Comparison of ENCODE assay signal across 1 mouse cellular context in the genomic region with DNA sequence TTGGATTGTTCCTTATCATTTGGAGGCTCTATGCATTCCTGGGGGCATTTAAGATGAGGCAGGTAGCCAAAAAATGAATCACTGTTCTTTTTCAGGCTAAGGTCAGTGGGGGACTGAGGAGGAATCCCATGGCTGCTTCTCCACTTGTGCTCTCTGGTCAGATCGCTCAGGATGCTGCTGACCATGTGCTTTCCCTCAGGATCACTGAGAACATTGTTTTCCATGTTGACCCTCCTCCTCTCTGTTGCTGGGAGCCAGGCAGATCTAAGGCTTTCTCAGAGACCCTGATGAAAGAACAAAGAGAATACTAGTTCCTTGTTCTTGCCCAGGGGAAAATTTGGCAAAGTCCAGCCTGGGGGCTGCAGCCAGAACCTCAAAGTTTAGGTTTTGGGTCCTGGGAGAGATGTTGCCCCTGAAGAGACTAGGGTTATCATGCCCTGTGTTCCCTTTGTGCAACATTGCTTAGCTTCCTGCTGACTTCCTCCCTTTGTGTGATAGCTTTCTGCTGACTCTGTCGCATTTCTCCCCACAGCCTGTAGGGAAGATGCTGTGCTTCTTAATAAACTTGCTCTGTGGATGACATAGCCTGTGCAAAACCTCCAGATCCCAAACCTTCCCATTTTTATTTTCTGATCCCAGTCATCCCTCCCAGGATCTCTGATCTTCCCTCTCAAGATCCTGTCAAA.
TF ChIP-seq lines count a peak whose summit lies in the region.

No protein-coding gene starts in this region.

TF ChIP-seq in MEL, 35 proteins besides CTCF, POLR2A, EP300 and RAD21 (continued from another document):
- TF ChIP-seq ZNF384 (IDR thresholded peaks at IDR 0.05; ENCODE audit: low read depth, low read length) (no peak), POLR2AphosphoS2 (IDR thresholded peaks at IDR 0.05; ENCODE audit: low read length) (no peak), NELFE (IDR thresholded peaks at IDR 0.05; ENCODE audit: low read depth, low read length) (0 out of 2 replicates have a peak, but pooled peaks have one; percentile 34), ZC3H11A (IDR thresholded peaks at IDR 0.05; ENCODE audit: low read depth, low read length) (no peak), SMC3 (IDR thresholded peaks at IDR 0.05; ENCODE audit: low read depth, low read length) (0 out of 2 replicates have a peak, but pooled peaks have one; percentile 2)
